Mouse (Mus musculus) 3T3-L1 (cell line): ENCODE data around the gene Snx25.
A peak's percentile ranks its signal among the peaks of the same experiment; 100 is the strongest.

ENCODE experiments used
- DNase-seq: peaks from one replicate; pipeline ENCODE4 v3.0.0-alpha.2; 2015; ENCODE audit warnings: low read depth, low spot score

The Snx25 gene

GRCm38 (mm10) chr8:46022203-46022602 is 129.8 kb downstream of the Snx25 start:
- DNase-seq = no peak

- DNase-seq = no peak
These were observed 140.9 kb downstream of the Snx25 start for GRCm38 (mm10) chr8:46010746-46011680.

- DNase-seq = no peak
These were observed 141.7 kb downstream of the Snx25 start for GRCm38 (mm10) chr8:46010306-46010705.

- DNase-seq = peak; percentile 47
These were observed 144.8 kb downstream of the Snx25 start for GRCm38 (mm10) chr8:46007050-46007672.

- peak; percentile 46 for DNase-seq
These were observed 146.4 kb downstream of the Snx25 start, which contains the start of gene Ankrd37 for GRCm38 (mm10) chr8:46005596-46005995. Gene Ankrd37 (minus strand): TSS chr8:46005707.

DNA sequence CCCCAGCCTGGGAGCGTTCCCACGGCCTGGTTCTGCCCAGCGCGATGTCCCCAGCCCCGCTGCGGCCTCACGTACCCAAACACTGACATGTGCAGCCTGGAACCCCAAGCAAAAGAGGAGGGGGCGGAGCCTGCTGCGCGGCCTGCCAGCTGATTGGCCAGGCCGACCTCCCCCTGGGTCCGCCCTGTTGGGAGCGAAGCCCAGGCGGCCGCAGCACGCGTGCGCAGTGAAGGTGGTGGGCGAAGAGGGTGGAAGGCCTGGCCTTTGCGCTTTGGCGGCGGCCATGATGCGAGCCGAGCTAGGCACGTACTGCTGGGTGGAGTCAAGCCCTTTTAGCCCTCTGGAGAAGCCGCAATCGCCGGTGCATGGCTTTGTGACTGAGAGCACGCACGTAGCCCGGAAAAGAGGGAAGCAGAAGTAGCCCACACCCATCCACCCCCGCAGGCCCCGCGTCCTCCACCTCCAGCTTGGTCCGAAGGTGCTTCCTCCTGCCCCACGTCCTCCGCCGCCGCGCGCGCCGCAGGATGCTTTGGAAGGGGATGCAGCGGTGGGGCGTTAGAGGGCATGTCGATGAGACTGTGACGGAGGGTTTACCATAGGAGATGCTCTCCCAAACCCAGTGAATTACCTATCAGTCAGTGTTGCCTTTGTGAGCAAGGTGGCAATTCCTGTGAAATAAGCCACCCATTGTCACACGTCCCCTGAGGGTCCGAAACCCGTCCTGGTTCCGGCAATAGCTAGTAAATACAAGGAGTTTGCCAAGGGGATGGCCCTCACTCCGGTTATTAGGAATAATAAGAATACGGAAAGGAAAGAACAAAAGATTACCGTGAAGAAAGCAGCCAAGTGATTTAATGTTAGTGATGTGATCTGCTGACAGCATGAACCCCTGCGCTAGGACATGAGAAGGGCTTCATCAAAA is 151.9 kb downstream of the Snx25 start:
- peak; percentile 97 for DNase-seq

- no peak for DNase-seq
These were observed 152.7 kb downstream of the Snx25 start, which contains the start of gene Lrp2bp for GRCm38 (mm10) chr8:45999138-45999783. Gene Lrp2bp (plus strand): TSS chr8:45999303.

- peak; percentile 44 for DNase-seq
These were observed 153.7 kb downstream of the Snx25 start for GRCm38 (mm10) chr8:45998228-45998627.

- no peak for DNase-seq
These were observed 156.4 kb downstream of the Snx25 start for GRCm38 (mm10) chr8:45995576-45995975.

GRCm38 (mm10) chr8:45994111-45994510 is 157.8 kb downstream of the Snx25 start:
- DNase-seq = peak; percentile 36

DNA sequence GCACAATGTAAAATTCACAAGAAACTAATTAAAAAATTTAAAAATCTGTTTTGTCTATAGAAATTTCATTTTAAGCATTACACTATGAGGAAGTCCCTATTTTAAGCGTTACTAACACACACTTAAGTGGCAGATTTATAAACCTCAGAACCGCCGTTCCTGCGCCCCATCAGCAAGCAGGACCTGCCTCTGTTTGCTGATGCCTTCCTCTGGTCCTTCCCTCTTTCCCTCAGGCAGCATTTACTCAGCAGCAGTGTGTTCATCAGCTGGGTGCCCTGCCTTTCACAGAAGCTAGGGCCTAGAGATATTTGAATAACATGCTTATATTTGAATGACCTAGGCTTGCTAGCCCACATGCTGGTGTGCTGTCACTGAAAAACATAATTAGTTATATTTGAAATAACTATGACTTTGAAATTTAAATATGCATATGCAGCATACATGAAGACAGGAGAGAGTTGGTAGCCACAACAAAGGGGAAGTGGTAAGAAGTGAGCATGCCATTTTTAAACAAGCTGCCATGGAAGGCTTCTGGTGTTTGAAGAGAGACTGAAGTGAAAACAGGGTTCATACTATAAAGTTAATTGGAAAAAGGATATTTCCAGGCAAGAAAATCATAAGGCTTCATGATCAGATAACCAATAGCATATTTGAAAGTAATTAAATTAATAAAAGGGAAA is 161.2 kb downstream of the Snx25 start:
- DNase-seq = no peak

GRCm38 (mm10) chr8:45988189-45988588 is 163.8 kb downstream of the Snx25 start:
- DNase-seq = no peak

GRCm38 (mm10) chr8:45986665-45987064 is 165.3 kb downstream of the Snx25 start:
- DNase-seq = peak; percentile 80
